ENCODE assay signal across 12 mouse cellular contexts in genomic region chr12:8099821-8100220, GRCm38 (mm10).
DNase-seq lines count a peak whose midpoint lies in the region; ATAC-seq lines count a peak whose summit lies in the region.
"Had no signal": no experiment of that assay in that cellular context is flagged by ENCODE, and none has a peak within 500 bp of the region (broad histone marks: within the 10 kb centered on the region; RNA-seq: fewer than 3 reads in every experiment).

No protein-coding gene starts in this region.

- WGBS in heart, embryonic 12.5 days = 29% methylated on average over 2 of the region's 2 CpGs
- WGBS in hindbrain, embryonic 12.5 days = 38% methylated on average over 2 of the region's 2 CpGs

- H3K27me3 ChIP-seq in heart, embryonic 12.5 days (replicated peaks) = no peaks in the 10 kb centered on the region
- H3K27me3 ChIP-seq in hindbrain, embryonic 12.5 days = no peaks in the 10 kb centered on the region
- H3K27me3 ChIP-seq: embryonic facial prominence, embryonic 13.5 days; stomach, embryonic 15.5 days had no signal

- no peak overlapping the region for H3K4me2 ChIP-seq in heart, embryonic 12.5 days
- H3K4me2 ChIP-seq in hindbrain, embryonic 12.5 days (replicated peaks) = no peak overlapping the region
- H3K4me2 ChIP-seq: embryonic facial prominence, embryonic 13.5 days; stomach, embryonic 15.5 days had no signal

- no peak overlapping the region for H3K9ac ChIP-seq in heart, embryonic 12.5 days
- no peak overlapping the region for H3K9ac ChIP-seq in hindbrain, embryonic 12.5 days
- H3K9ac ChIP-seq: embryonic facial prominence, embryonic 13.5 days; stomach, embryonic 15.5 days had no signal

- no peaks in the 10 kb centered on the region for H3K36me3 ChIP-seq in heart, embryonic 12.5 days
- H3K36me3 ChIP-seq in hindbrain, embryonic 12.5 days = no peaks in the 10 kb centered on the region
- H3K36me3 ChIP-seq: embryonic facial prominence, embryonic 13.5 days; G1E; stomach, embryonic 15.5 days had no signal

- no peak overlapping the region for H3K27ac ChIP-seq in heart, embryonic 12.5 days (ENCODE audit: poor library complexity, severe bottlenecking)
- H3K27ac ChIP-seq in hindbrain, embryonic 12.5 days = no peak overlapping the region
- H3K27ac ChIP-seq: embryonic facial prominence, embryonic 13.5 days; stomach, embryonic 15.5 days had no signal

- no peak overlapping the region for H3K4me3 ChIP-seq in heart, embryonic 12.5 days
- no peak overlapping the region for H3K4me3 ChIP-seq in hindbrain, embryonic 12.5 days
- H3K4me3 ChIP-seq: embryonic facial prominence, embryonic 13.5 days; stomach, embryonic 15.5 days had no signal

- no peaks in the 10 kb centered on the region; the same call in 1 of the 2 replicates for H3K9me3 ChIP-seq in heart, embryonic 12.5 days (replicated peaks)
- H3K9me3 ChIP-seq in hindbrain, embryonic 12.5 days (replicated peaks) = no peaks in the 10 kb centered on the region
- H3K9me3 ChIP-seq: embryonic facial prominence, embryonic 13.5 days; stomach, embryonic 15.5 days had no signal

- no peak for ATAC-seq in heart, embryonic 12.5 days (ENCODE audit: insufficient number of reproducible peaks, low FRiP score)
- no peak for ATAC-seq in hindbrain, embryonic 12.5 days (ENCODE audit: low FRiP score)
- ATAC-seq: intestine, postnatal 0 days had no signal

- intact Hi-C loops in heart, postnatal 36 days (cut with DNase I) = no loop called here

- DNase-seq in heart, adult 8-10 months (ENCODE audit: low spot score) = peak; percentile 9
- DNase-seq in NIH3T3 (ENCODE audit: low read depth) = peak; percentile 67
- DNase-seq in heart, postnatal 36 days = peak; percentile 14 to 43
- DNase-seq in lung, postnatal 4 days = peak; percentile 26 to 32
- DNase-seq in frontal cortex, postnatal 25 days (ENCODE audit: low spot score in 2 of 2) = no peak
- DNase-seq in layer of hippocampus, adult 9-10 months (ENCODE audit: low spot score) = no peak

- H3K4me1 ChIP-seq in heart, embryonic 12.5 days (replicated peaks) = 0 out of 2 replicates have a peak, but pooled peaks cover 7% of the 10 kb centered on the region
- H3K4me1 ChIP-seq in hindbrain, embryonic 12.5 days = peaks cover 5% of the 10 kb centered on the region; the same call in 1 of the 2 replicates
- H3K4me1 ChIP-seq: embryonic facial prominence, embryonic 13.5 days; stomach, embryonic 15.5 days had no signal

Comparison
In these comparisons a context has a peak if more than half of its experiments do, and no peak if none do; other contexts are left out.
1. DNase-seq: peak in heart, adult 8-10 months (single experiment), NIH3T3 (single experiment), heart, postnatal 36 days (2 of 2) and lung, postnatal 4 days (2 of 2); none in frontal cortex, postnatal 25 days (0 of 2) and layer of hippocampus, adult 9-10 months (single experiment).